Comparison of ENCODE assay signal across 8 mouse cellular contexts in the genomic region with DNA sequence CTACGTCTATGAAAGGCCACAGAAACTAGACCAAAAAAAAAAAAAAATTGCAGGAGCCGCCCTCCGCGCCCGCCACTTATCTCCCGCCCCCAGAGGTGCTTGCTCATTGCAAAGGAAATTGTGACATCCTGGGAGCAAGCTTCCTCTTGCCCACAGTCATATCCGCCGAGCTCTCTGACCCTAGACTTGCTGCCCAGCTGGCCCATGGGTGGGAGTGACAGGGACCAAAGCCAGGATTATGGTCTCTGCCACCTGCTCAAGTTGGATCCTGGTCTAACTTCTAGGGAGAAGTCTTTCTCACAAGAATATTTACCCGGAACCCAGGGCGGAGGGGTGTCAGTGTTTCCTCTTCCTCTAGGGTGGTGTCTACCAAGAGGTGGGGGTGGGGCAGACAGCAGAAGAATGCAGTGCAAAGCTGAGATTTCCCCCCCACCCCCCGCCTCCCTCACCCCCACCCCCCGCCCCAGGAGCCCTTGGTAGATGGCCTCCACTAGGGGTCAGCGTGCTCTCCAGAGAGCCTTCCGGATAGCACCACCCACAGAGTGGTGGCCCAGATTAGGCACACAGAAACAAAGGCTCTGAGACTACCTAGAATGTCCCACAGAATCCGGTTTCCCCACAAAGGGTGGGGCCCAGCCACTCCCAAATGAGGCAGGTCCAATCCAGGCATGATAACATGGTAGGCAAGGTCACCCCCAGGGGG. TPM values are rescaled to one million over a fixed set of nuclear protein-coding genes. Genes with fewer than 3 reads are reported as not detected.
DNase-seq lines count a peak whose midpoint lies in the region; ATAC-seq and TF ChIP-seq lines count a peak whose summit lies in the region.

No protein-coding gene starts in this region.

- no peaks in the 10 kb centered on the region for H3K27me3 ChIP-seq in hindbrain, postnatal 0 days (ENCODE audit: insufficient read depth, low read length)
- H3K27me3 ChIP-seq in hindbrain, embryonic 11.5 days (ENCODE audit: control insufficient read depth, insufficient read depth, low read length) = no peaks in the 10 kb centered on the region
- no peaks in the 10 kb centered on the region for H3K27me3 ChIP-seq in heart, embryonic 10.5 days (ENCODE audit: insufficient read depth, poor library complexity, severe bottlenecking)

- no peak overlapping the region for H3K27ac ChIP-seq in hindbrain, postnatal 0 days
- no peak overlapping the region for H3K27ac ChIP-seq in hindbrain, embryonic 11.5 days (ENCODE audit: low read depth, low read length)
- peak overlapping the region; percentile 67 for H3K27ac ChIP-seq in heart, embryonic 10.5 days

- H3K9ac ChIP-seq in hindbrain, postnatal 0 days (replicated peaks; ENCODE audit: low read length) = no peak overlapping the region
- no peak overlapping the region for H3K9ac ChIP-seq in hindbrain, embryonic 11.5 days (ENCODE audit: low read depth, low read length)

- 58% methylated on average over 14 of the region's 15 CpGs for WGBS in hindbrain, postnatal 0 days
- WGBS in hindbrain, embryonic 11.5 days = 62% methylated on average over 15 of the region's 15 CpGs
- WGBS in heart, embryonic 10.5 days = 32% methylated on average over 15 of the region's 15 CpGs

- no peaks in the 10 kb centered on the region for H3K36me3 ChIP-seq in hindbrain, postnatal 0 days (ENCODE audit: insufficient read depth, low read length)
- no peaks in the 10 kb centered on the region for H3K36me3 ChIP-seq in hindbrain, embryonic 11.5 days (ENCODE audit: control insufficient read depth, insufficient read depth, low read length)
- no peaks in the 10 kb centered on the region for H3K36me3 ChIP-seq in heart, embryonic 10.5 days

- H3K4me2 ChIP-seq in hindbrain, postnatal 0 days (ENCODE audit: low read depth, low read length) = peak overlapping the region; percentile 8; the same call in 1 of the 2 replicates
- no peak overlapping the region for H3K4me2 ChIP-seq in hindbrain, embryonic 11.5 days (replicated peaks; ENCODE audit: low read depth, low read length)

- no peaks in the 10 kb centered on the region for H3K9me3 ChIP-seq in hindbrain, postnatal 0 days (ENCODE audit: low read length)
- H3K9me3 ChIP-seq in hindbrain, embryonic 11.5 days (ENCODE audit: control insufficient read depth, low read length) = no peaks in the 10 kb centered on the region
- no peaks in the 10 kb centered on the region for H3K9me3 ChIP-seq in heart, embryonic 10.5 days

- no peak overlapping the region for H3K4me3 ChIP-seq in hindbrain, postnatal 0 days (ENCODE audit: low read length)
- no peak overlapping the region for H3K4me3 ChIP-seq in hindbrain, embryonic 11.5 days (ENCODE audit: low read depth, low read length)
- peak overlapping the region; percentile 33; the same call in 1 of the 2 replicates for H3K4me3 ChIP-seq in heart, embryonic 10.5 days

- H3K4me1 ChIP-seq in hindbrain, postnatal 0 days (ENCODE audit: insufficient read depth, low read length) = peaks cover 20% of the 10 kb centered on the region
- no peaks in the 10 kb centered on the region for H3K4me1 ChIP-seq in hindbrain, embryonic 11.5 days (replicated peaks; ENCODE audit: control insufficient read depth, insufficient read depth, low read length)
- H3K4me1 ChIP-seq in heart, embryonic 10.5 days = peaks cover 74% of the 10 kb centered on the region

- no peak for ATAC-seq in hindbrain, postnatal 0 days
- no peak for ATAC-seq in hindbrain, embryonic 11.5 days (ENCODE audit: low FRiP score)
- peak; percentile 67 for ATAC-seq in megakaryocyte progenitor cell, adult 5-6 weeks (replicated peaks; ENCODE audit: poor library complexity)

- DNase-seq in hindbrain, postnatal 0 days (ENCODE audit: low spot score) = no peak
- no peak for DNase-seq in hindbrain, embryonic 11.5 days (ENCODE audit: low spot score)
- DNase-seq in NIH3T3 (ENCODE audit: low read depth) = peak; percentile 37
- DNase-seq in heart, embryonic 10.5 days (ENCODE audit: low spot score) = peak; percentile 90
- DNase-seq in kidney, postnatal 14 days = peak; percentile 68
- DNase-seq in yolk sac, embryonic 10.5 days (ENCODE audit: low spot score) = peak; percentile 74
- DNase-seq in right cerebral cortex, postnatal 36 days (ENCODE audit: low spot score in 2 of 2) = no peak

- no peak for TF ChIP-seq CTCF in hindbrain, postnatal 0 days (IDR thresholded peaks at IDR 0.05; ENCODE audit: low read depth)

RNA-seq across cellular contexts. Expression of a gene that starts 10.9 kb away (rescaled TPM):
- total RNA-seq in hindbrain, postnatal 0 days (2014; rRNA removed) = 3.8 and 4.0 TPM in 2 replicates
- polyA plus RNA-seq in hindbrain, postnatal 0 days (2015; fragmentation: Nextera tagmentation; extraction: Ambion mirVana) = 1.1 and 1.6 TPM in 2 replicates
- 2.1 and 2.7 TPM in 2 replicates for polyA plus RNA-seq in hindbrain, embryonic 11.5 days (2014; fragmentation: Nextera tagmentation; extraction: Ambion mirVana)
- polyA plus RNA-seq in heart, embryonic 10.5 days (2016; fragmentation: Nextera tagmentation; extraction: Ambion mirVana) = 6.7 and 8.7 TPM in 2 replicates
- 3.7 and 4.9 TPM in 2 replicates for total RNA-seq in megakaryocyte progenitor cell, adult 5-6 weeks (2015)
- 2.7 and 3.5 TPM in 2 replicates for total RNA-seq in megakaryocyte progenitor cell, adult 5-6 weeks (2017)

RNA-seq across cellular contexts. Expression of a gene that starts 29.7 kb away (rescaled TPM):
- 0.68 TPM in 1 of 2 replicates, not detected in the other for total RNA-seq in hindbrain, postnatal 0 days (2014; rRNA removed)
- 0.46 and 0.81 TPM in 2 replicates for polyA plus RNA-seq in hindbrain, postnatal 0 days (2015; fragmentation: Nextera tagmentation; extraction: Ambion mirVana)
- polyA plus RNA-seq in hindbrain, embryonic 11.5 days (2014; fragmentation: Nextera tagmentation; extraction: Ambion mirVana) = not detected in 2 replicates
- polyA plus RNA-seq in heart, embryonic 10.5 days (2016; fragmentation: Nextera tagmentation; extraction: Ambion mirVana) = not detected in 2 replicates
- total RNA-seq in megakaryocyte progenitor cell, adult 5-6 weeks (2015) = not detected in 2 replicates
- not detected in 2 replicates for total RNA-seq in megakaryocyte progenitor cell, adult 5-6 weeks (2017)

RNA-seq across cellular contexts. Expression of a gene that starts 34.6 kb away (rescaled TPM):
- total RNA-seq in hindbrain, postnatal 0 days (2014; rRNA removed) = 101 and 112 TPM in 2 replicates
- polyA plus RNA-seq in hindbrain, postnatal 0 days (2015; fragmentation: Nextera tagmentation; extraction: Ambion mirVana) = 31.3 and 31.9 TPM in 2 replicates
- polyA plus RNA-seq in hindbrain, embryonic 11.5 days (2014; fragmentation: Nextera tagmentation; extraction: Ambion mirVana) = 17.5 and 18.8 TPM in 2 replicates
- polyA plus RNA-seq in heart, embryonic 10.5 days (2016; fragmentation: Nextera tagmentation; extraction: Ambion mirVana) = 8.5 and 10.3 TPM in 2 replicates
- total RNA-seq in megakaryocyte progenitor cell, adult 5-6 weeks (2015) = 5.0 TPM in 2 replicates
- total RNA-seq in megakaryocyte progenitor cell, adult 5-6 weeks (2017) = 6.1 and 6.4 TPM in 2 replicates

RNA-seq across cellular contexts. Expression of a gene that starts 37.4 kb away (rescaled TPM):
- total RNA-seq in hindbrain, postnatal 0 days (2014; rRNA removed) = 1.2 and 1.3 TPM in 2 replicates
- 5.3 and 6.4 TPM in 2 replicates for polyA plus RNA-seq in hindbrain, postnatal 0 days (2015; fragmentation: Nextera tagmentation; extraction: Ambion mirVana)
- 0.32 and 0.43 TPM in 2 replicates for polyA plus RNA-seq in hindbrain, embryonic 11.5 days (2014; fragmentation: Nextera tagmentation; extraction: Ambion mirVana)
- 0.60 and 0.78 TPM in 2 replicates for polyA plus RNA-seq in heart, embryonic 10.5 days (2016; fragmentation: Nextera tagmentation; extraction: Ambion mirVana)
- 0.47 TPM in 1 of 2 replicates, not detected in the other for total RNA-seq in megakaryocyte progenitor cell, adult 5-6 weeks (2015)
- total RNA-seq in megakaryocyte progenitor cell, adult 5-6 weeks (2017) = 0.17 TPM in 1 of 2 replicates, not detected in the other

RNA-seq across cellular contexts. Expression of a gene that starts 38.2 kb away (rescaled TPM):
- total RNA-seq in hindbrain, postnatal 0 days (2014; rRNA removed) = 48.4 and 54.7 TPM in 2 replicates
- polyA plus RNA-seq in hindbrain, postnatal 0 days (2015; fragmentation: Nextera tagmentation; extraction: Ambion mirVana) = 46.0 and 48.1 TPM in 2 replicates
- 2.4 and 2.8 TPM in 2 replicates for polyA plus RNA-seq in hindbrain, embryonic 11.5 days (2014; fragmentation: Nextera tagmentation; extraction: Ambion mirVana)
- polyA plus RNA-seq in heart, embryonic 10.5 days (2016; fragmentation: Nextera tagmentation; extraction: Ambion mirVana) = 1.0 and 2.8 TPM in 2 replicates
- not detected in 2 replicates for total RNA-seq in megakaryocyte progenitor cell, adult 5-6 weeks (2015)
- total RNA-seq in megakaryocyte progenitor cell, adult 5-6 weeks (2017) = not detected in 2 replicates

Comparison
In these comparisons a context has a peak if more than half of its experiments do, and no peak if none do; other contexts are left out.
1. DNase-seq: peak in NIH3T3 (single experiment), heart, embryonic 10.5 days (single experiment), kidney, postnatal 14 days (single experiment) and yolk sac, embryonic 10.5 days (single experiment); none in hindbrain, postnatal 0 days (single experiment), hindbrain, embryonic 11.5 days (single experiment) and right cerebral cortex, postnatal 36 days (0 of 2).